Mouse (Mus musculus): ENCODE data around the gene Dennd4c.

DNA sequence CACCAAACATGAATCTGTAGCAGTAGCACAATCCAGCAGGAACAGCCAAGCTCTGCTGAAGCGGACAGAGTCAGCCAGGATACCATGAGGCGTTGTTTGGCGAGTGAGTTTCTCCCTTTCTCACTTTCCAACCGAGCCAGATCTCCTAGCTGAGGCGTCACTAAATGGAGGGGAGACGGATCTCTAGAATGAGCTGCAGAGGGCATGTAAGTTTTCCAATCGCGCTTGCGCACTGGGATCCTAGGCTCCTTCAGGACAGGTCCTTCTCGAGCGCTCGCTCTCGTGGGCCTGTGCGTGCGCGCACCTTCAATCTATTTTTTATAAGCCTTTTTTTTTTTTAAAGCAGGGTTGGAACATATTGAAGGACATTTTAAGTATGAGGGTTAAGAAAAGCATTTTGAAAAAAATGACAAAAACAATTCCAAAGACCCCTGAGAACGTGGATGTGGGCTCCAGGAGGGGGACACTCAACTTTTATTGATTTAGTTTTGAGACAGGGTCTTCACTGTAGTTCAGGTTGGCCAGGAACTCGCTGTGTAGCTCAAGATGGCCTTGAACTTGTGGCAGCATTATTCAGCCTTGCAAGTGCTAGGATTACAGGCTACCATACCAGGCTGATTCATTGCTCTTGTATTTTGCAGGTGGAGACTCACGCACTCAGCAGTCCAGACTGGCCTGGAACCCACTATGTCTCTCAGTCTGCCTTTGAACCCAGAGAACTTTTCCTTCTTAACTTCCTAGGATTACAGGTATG is 14.1 kb upstream of the Dennd4c start:
- TF ChIP-seq CTCF (IDR thresholded peaks at IDR 0.05; ENCODE audit: low read depth, low read length): no peak
- no peak for TF ChIP-seq POLR2A (IDR thresholded peaks at IDR 0.05; ENCODE audit: extremely low read depth, insufficient read depth, low read length)

Measured in liver, adult 2 months (tissue).